Mouse (Mus musculus) neural tube, embryonic 11.5 days (tissue): ENCODE results near the gene Myoz2. TPM values are rescaled to one million over a fixed set of nuclear protein-coding genes. Genes with fewer than 3 reads are reported as not detected.
A peak's percentile ranks its signal among the peaks of the same experiment; 100 is the strongest.

Experiments used
- ATAC-seq: fragments of 200-750 bp; cut with Nextera tagmentation; 2 replicates; pipeline ENCODE4 v1.8.0; 2017; ENCODE audit warnings: moderate number of reproducible peaks, mild to moderate bottlenecking, moderate TSS enrichment, moderate library complexity; ENCODE audit not compliant: insufficient read depth, low FRiP score, low TSS enrichment
- DNase-seq: peaks from one replicate; pipeline ENCODE4 v3.0.0-alpha.2; 2015; ENCODE audit warnings: low spot score
- H3K27ac ChIP-seq: fragments of 300-500 bp; sonication (generic); 2 replicates; pipeline ENCODE4 v1.5.1; 2014; ENCODE audit warnings: low read depth, mild to moderate bottlenecking, low read length
- H3K27me3 ChIP-seq: fragments of 300-500 bp; sonication (generic); 2 replicates; pipeline ENCODE4 v1.6.1; 2014; ENCODE audit warnings: mild to moderate bottlenecking, low read length, mixed read lengths; ENCODE audit not compliant: control insufficient read depth, insufficient read depth
- H3K36me3 ChIP-seq: fragments of 300-500 bp; sonication (generic); 2 replicates; pipeline ENCODE4 v1.6.1; 2014; ENCODE audit warnings: mild to moderate bottlenecking, low read length, moderate library complexity, mixed read lengths; ENCODE audit not compliant: control insufficient read depth, insufficient read depth
- H3K4me1 ChIP-seq: fragments of 300-500 bp; sonication (generic); 2 replicates; pipeline ENCODE4 v1.6.1; 2014; ENCODE audit warnings: low read length, mixed read lengths; ENCODE audit not compliant: control insufficient read depth, insufficient read depth
- H3K4me2 ChIP-seq: fragments of 300-500 bp; sonication (generic); 2 replicates; pipeline ENCODE4 v1.6.1; 2014; ENCODE audit warnings: low read depth, mild to moderate bottlenecking, moderate library complexity
- H3K4me3 ChIP-seq: fragments of 300-500 bp; sonication (generic); 2 replicates; pipeline ENCODE4 v1.5.1; 2014; ENCODE audit warnings: low read depth, low read length
- H3K9ac ChIP-seq: fragments of 300-500 bp; sonication (generic); 2 replicates; pipeline ENCODE4 v1.6.1; 2014; ENCODE audit warnings: mild to moderate bottlenecking, low read length
- H3K9me3 ChIP-seq: fragments of 300-500 bp; sonication (generic); 2 replicates; pipeline ENCODE4 v1.6.1; 2016; ENCODE audit warnings: low read length; ENCODE audit not compliant: control insufficient read depth
- WGBS: fragments of 180-500 bp; shearing (Covaris S2); extraction: QIAGEN DNeasy Blood & Tissue Kit; methylation state at CpG from one replicate; pipeline ENCODE4 v1.1.7; 2014; 5-methylcytosine and 5-hydroxymethylcytosine counted together
- polyA plus RNA-seq: library from polyadenylated mRNA; unstranded; fragments of >200 nt; fragmentation: Nextera tagmentation; extraction: Ambion mirVana; gene quantifications from 2 replicates; pipeline ENCODE4 v1.2.1, GENCODE M21; 2014

The Myoz2 gene
- polyA plus RNA-seq, 1 experiment from 2014 or later = 4.0 TPM

- Histone ChIP-seq H3K27ac (no peak overlapping the region), H3K27me3 (no peaks in the 10 kb centered on the region), H3K4me2 (no peak overlapping the region), H3K9me3 (no peaks in the 10 kb centered on the region), H3K9ac (no peak overlapping the region), H3K36me3 (no peaks in the 10 kb centered on the region), H3K4me1 (no peaks in the 10 kb centered on the region), H3K4me3 (no peak overlapping the region)
- DNase-seq (no peak), ATAC-seq (no peak)
- WGBS = 92% methylated on average over 11 of the region's 11 CpGs
Measured at GRCm38 (mm10) chr3:122986906-122987305, 47.9 kb downstream of the Myoz2 start.

DNA sequence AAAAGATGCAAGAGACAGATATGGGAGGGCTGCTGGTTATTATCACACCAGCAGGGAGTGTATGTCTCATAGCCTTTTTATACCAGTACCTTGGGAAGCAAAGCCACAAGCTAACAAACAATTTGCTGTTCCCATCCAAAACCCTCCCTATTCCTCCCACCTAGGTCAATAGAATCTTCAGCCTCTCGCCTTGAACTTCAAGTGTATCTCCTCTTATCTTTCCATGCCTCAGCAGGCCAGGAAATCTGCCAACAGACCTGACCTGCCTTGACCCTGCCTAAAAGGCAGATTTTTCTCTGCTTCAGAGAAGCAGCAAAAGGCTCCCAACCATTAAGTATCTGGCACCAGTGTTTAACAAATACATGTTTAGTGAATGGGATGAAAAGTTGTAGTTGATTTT, 48.4 kb downstream of the Myoz2 start:
- Histone ChIP-seq H3K9me3 (no peaks in the 10 kb centered on the region), H3K27ac (no peak overlapping the region), H3K4me3 (no peak overlapping the region), H3K4me1 (no peaks in the 10 kb centered on the region), H3K27me3 (no peaks in the 10 kb centered on the region), H3K4me2 (no peak overlapping the region), H3K36me3 (no peaks in the 10 kb centered on the region), H3K9ac (no peak overlapping the region)
- ATAC-seq (no peak), DNase-seq (no peak)
- 70% methylated on average over 1 of the region's 1 CpGs for WGBS

DNA sequence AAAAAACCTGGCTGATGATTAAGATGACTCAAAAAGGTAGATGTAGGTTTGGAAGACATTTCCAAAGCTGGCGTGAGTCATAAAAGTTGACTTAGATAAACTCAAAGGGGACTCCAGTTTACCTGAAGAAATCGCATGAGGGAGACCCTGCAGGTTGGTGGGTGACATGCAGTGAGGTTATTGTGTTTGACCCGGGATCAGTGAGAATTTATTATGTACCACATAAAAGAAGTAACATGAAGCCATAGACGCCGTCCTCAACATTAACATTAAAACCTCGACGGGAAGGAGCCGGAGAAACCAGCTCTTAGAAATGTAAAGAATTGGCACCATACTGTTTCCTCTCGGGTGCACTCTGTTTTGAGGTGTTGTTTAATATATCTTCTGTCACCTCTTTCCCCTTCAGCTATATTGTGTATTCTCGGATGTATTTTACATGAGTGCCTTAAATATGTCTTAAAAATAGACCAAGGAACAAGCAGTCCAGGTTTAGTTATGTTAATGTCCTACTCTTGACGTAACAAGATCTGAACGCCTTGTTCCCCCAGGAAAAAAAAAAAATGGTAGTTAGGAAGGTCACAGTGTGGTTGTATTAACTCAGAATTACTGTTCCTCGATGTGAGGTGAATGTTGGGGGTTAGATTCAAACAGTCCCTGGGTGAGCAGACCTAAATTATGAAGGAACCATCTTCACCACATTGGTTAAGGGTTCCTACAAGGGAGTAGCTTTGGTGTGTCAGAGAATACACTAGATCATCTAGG, 49.5 kb downstream of the Myoz2 start:
- Histone ChIP-seq H3K27ac (no peak overlapping the region), H3K4me1 (no peaks in the 10 kb centered on the region), H3K9ac (peak overlapping the region; percentile 86), H3K36me3 (no peaks in the 10 kb centered on the region), H3K4me3 (peak overlapping the region; percentile 70), H3K9me3 (no peaks in the 10 kb centered on the region), H3K4me2 (peak overlapping the region; percentile 62), H3K27me3 (no peaks in the 10 kb centered on the region)
- ATAC-seq (no peak), DNase-seq (peak; percentile 15)
- whole genome bisulfite sequencing = 20% methylated on average over 13 of the region's 13 CpGs

DNA sequence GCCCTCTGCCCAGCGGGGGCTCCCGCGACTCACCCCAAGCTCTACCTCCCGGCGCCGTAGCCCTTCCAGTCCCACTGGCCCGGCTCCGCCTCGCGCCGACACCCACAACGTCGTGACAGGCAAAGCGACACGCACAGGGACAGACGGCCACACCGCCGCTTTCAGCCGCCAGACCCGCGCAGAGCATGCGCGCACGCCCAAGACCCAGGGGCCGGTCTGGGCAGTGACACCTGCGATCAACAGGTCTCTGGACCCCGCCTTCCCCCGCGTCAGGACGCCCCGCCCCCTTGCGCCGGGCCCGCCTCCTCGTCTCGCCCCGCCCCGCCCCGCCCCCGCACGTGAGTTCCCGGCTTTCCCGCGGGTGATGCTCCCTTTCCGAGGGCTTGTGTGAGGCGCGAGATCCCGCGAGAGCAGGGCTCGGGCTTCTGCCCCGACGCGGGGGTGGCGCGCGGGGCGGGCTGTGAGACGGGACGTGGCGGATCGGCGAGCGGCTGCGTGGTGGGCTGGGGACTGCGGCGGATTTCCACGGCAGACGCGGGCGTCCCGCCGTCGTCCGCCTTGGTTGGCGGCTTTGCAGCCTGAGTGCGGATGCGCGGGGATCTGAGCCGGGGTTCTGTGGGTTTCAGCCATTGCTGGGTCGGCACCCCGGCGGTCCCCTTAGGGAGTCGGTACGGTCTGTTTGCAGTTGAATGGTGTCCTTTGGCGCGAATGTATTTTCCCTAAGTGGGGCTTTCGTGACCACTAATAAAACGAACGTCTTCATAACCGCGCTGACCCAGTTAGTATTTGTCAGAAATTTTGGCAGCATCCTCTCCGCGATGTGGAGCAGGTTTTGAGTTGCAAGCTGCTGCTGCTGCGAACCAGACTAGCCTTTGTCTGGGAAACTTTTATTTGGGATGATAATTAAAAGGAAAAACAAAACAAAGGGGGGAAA, 50.3 kb downstream of the Myoz2 start, which contains the start of gene Usp53:
Gene Usp53 (minus strand): TSS at position 262 of the 934 bp plus-strand sequence.
- H3K4me3 ChIP-seq = peak within 1 kb of the TSS; percentile 70
- no peaks in the 10 kb centered on the region for H3K9me3 ChIP-seq
- peak; percentile 98 for ATAC-seq
- no peaks in the 10 kb centered on the region for H3K36me3 ChIP-seq
- peak within 1 kb of the TSS; percentile 86 for H3K9ac ChIP-seq
- H3K4me2 ChIP-seq = peak within 1 kb of the TSS; percentile 62
- DNase-seq = peak; percentile 96
- H3K27ac ChIP-seq = peak within 1 kb of the TSS; percentile 78
- no peaks in the 10 kb centered on the region for H3K4me1 ChIP-seq
- under 1% methylated on average over 69 of the region's 94 CpGs for WGBS
- no peaks in the 10 kb centered on the region for H3K27me3 ChIP-seq

DNA sequence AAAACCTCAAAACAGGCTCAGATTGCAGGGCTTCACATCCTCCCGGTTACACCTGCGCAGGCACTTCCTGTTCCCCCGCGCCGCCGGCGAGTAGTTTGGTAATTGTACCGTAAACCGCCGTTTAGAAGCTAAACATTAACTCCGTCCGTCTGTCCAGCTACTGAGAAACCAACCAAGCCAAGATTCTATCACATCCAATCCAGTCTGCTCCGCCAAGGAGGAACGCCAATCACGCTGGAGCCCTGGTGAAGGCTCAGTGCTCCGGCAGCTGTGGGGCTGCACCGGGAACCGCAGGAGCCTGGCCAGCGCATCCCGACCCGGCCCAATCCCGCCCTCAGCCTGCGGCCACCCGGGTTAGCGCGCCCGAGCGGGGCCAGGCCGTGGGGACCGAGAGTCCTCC, 51.0 kb downstream of the Myoz2 start:
- H3K9ac ChIP-seq = peak overlapping the region; percentile 69
- ATAC-seq (no peak; the same call in 1 of the 2 replicates), DNase-seq (no peak)
- peak overlapping the region; percentile 78 for H3K27ac ChIP-seq
- WGBS = under 1% methylated on average over 30 of the region's 30 CpGs
- no peaks in the 10 kb centered on the region for H3K36me3 ChIP-seq
- H3K9me3 ChIP-seq = no peaks in the 10 kb centered on the region
- H3K4me1 ChIP-seq = no peaks in the 10 kb centered on the region
- peak overlapping the region; percentile 70 for H3K4me3 ChIP-seq
- peak overlapping the region; percentile 62 for H3K4me2 ChIP-seq
- no peaks in the 10 kb centered on the region for H3K27me3 ChIP-seq

- Histone ChIP-seq H3K4me2 (no peak overlapping the region), H3K9ac (no peak overlapping the region), H3K4me3 (no peak overlapping the region), H3K27me3 (no peaks in the 10 kb centered on the region), H3K27ac (no peak overlapping the region), H3K9me3 (no peaks in the 10 kb centered on the region), H3K4me1 (no peaks in the 10 kb centered on the region), H3K36me3 (no peaks in the 10 kb centered on the region)
- DNase-seq = no peak
- 93% methylated on average over 1 of the region's 1 CpGs for WGBS
- no peak for ATAC-seq
Measured at GRCm38 (mm10) chr3:122975964-122976363, 58.9 kb downstream of the Myoz2 start.

GRCm38 (mm10) chr3:122975363-122975762, 59.5 kb downstream of the Myoz2 start:
- WGBS = 90% methylated on average over 4 of the region's 4 CpGs
- ATAC-seq = no peak
- Histone ChIP-seq H3K4me2 (no peak overlapping the region), H3K27me3 (no peaks in the 10 kb centered on the region), H3K4me3 (no peak overlapping the region), H3K36me3 (no peaks in the 10 kb centered on the region), H3K9ac (no peak overlapping the region), H3K9me3 (no peaks in the 10 kb centered on the region), H3K4me1 (no peaks in the 10 kb centered on the region), H3K27ac (no peak overlapping the region)
- DNase-seq = no peak

- DNase-seq = no peak
- 71% methylated on average over 3 of the region's 3 CpGs for WGBS
- Histone ChIP-seq H3K27ac (no peak overlapping the region), H3K36me3 (no peaks in the 10 kb centered on the region), H3K4me1 (no peaks in the 10 kb centered on the region), H3K4me2 (no peak overlapping the region), H3K27me3 (no peaks in the 10 kb centered on the region), H3K9me3 (no peaks in the 10 kb centered on the region), H3K4me3 (no peak overlapping the region), H3K9ac (no peak overlapping the region)
- no peak for ATAC-seq
Measured at GRCm38 (mm10) chr3:122974833-122975232, 60.0 kb downstream of the Myoz2 start.
